Mouse (Mus musculus) retina, postnatal 1 day (tissue): Measurements from ENCODE around the gene Manbal.
"Not testable (repeated sequence)": the region's sequence is repeated elsewhere in the genome, so short reads cannot be mapped to it uniquely, and the experiment has no call there.

ENCODE experiments used
- DNase-seq: peaks from one replicate; pipeline ENCODE4 v3.0.0-alpha.2; 2012

Gene Manbal

DNA sequence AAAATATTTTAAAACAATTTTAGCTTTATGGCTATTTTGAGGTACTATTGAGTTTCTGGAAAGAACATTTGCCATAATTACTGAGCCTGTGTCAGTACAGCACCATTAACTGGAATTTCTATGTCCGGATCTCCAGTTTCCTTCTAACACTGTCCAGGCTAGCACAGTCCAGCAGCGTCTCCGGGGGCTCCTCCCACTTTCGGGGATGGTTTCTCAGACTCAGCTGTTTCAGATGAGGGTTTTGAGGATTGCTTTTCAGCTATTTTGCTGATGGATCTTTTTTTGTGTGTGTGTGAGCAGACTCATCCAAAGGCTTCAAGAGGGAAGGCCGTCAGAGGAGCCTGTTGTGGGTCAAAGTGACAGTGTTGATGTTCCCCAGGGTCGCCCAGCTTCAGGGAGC is 4.3 kb downstream of the Manbal start:
- DNase-seq, result no peak

DNA sequence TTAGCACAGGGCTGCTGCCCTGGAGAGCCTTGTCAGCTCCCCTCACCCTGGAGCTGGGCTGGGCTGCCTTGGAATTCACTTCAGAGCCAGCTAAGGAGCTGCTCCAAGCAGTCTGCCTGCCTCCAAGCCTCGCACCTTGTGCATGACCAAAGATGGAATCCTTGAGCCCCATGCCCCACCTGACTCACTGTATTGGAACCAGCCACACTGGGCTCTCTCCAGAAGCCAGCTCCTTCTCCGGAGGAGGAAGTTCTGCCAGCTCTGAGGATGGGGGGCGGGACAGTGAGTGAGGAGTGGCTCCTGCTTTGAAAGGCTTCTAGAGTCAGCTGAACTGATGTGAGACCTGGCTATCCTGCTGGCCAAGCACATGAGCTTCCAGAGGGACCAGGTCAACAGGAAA is 6.3 kb downstream of the Manbal start:
- DNase-seq, result no peak

DNA sequence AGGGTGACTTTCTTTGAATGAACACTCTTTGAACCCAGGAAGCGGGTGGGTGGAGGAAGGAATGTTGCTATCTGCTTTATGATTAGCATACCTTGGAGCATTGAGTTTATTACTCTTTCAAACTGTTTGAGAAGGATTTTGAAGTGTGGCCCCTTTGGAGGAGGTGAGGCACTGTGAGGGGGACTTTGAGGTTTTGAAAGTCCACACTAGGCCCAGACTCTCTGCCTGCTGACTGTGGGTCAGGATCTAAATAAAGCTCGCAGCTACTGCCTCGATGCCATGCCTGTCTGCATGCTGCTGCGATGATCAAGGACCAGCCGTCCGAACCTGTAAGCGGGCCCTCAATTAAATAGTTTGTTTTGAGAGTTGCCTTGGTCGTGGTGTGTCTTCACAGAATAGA is 7.7 kb downstream of the Manbal start:
- no peak for DNase-seq

DNA sequence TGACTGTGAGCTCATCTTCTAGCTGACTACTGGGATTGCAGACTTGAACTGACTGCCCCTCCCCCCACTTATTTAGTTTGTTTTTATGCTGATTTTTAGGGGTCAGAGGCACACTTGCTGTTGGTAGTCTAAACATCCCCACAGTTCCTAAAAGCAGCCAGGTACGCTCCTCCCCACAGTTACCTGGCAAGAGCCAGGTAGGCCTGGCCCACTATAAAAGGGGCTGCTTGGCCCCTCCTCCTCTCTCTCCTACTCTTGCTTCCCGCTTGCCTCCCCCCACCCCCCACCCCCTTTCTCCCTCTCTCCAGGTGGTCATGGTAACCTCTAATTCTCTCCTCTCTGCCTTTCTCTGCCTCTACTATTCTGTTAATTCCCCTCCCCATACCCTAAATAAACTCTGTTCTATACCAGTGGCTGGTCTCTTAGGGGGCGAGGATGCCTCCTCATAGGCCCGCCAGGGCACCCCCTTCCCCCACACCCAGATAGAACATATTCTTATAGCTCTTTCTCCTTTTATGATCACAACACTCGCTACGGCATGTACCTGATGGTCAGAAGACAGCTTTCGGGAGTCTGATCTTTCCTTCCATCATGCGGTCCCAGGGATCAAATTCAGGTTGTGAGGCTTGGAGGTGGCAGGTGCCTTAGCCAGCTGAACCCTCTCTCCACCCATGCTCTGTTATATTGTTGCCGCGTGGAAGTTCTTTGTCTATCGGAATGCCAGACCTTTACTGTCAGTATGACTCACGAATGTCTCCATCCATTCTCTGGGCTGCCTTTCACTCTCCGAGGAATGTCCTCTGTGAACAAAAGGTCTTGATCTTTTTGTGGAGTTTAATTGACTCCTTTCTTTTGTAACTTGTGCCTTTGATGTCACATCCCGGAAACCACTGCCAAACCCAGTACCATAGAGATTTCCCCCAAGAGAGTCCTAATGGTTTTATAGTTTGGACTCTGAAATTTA is 8.7 kb downstream of the Manbal start:
- peak; percentile 58 for DNase-seq

DNA sequence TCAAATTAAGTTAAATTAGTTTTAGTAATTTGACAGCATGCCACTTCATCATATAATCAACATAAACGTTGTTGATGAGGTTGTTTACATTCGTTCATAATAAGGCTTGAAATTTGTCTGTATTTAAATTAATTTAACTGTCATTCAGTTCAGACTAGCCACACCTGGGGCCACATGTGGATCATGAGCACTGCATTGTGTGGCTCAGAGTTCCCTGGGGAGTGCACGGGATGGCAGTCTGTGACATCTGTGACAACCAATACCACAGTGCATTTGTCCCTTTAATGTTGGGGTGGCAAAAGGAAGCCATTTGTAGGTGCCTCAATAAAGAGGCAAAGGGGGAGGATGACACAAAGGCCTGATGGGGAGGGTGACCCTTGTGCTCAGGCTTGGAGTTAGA is 9.6 kb downstream of the Manbal start:
- no peak for DNase-seq

DNA sequence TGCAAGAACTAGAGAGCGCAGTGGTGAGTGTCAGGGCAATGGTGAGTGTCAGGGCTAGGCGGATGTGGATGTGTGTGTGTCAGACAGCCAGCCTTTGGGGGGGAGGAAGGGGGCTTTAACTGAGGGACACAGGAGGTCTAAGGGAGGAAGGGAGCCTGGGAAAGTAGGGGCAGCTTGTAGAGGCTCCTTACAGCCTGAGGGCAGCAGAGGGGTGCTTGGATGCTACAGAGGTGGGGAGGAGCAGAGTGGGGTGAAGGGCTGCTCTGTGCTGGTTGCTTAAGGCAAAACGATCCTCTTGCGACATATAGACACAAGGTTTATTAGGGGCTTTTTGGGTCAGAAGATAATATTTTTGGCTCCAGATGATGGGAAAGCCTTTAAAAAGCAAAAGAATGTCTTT is 17.4 kb downstream of the Manbal start:
- DNase-seq, result peak; percentile 74

DNA sequence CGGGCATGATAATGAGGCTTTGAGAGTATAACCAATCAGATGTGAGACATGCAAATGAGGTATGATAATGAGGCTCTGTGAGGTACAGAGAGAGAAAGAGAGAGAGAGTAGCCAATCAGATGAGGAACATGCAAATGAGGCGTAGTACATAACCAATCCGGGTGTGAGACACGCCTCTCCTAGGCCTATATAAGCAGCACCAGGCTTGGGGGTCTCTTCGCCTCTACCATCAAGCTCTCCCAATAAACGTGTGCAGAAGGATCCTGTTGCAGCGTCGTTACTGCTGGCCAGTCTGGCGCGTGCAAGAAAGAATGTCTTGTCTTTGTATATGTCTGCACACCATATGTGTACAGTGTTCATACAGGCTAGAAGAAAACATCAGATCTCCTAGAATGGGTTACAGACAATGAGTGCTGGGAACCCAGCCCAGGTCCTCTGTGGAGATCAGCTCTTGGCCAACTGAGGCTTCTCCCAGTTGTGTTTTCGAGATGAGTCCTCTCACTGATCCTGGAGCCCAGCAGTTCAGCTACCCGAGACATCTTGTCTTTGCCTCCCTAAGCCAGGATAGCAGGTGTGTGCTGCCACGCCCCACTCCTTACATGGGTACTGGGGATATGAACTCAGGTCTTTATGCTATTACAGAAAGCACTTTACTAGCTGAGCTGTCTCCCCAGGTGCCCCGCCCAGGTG is 21.7 kb downstream of the Manbal start:
- DNase-seq, result not testable (repeated sequence)

DNA sequence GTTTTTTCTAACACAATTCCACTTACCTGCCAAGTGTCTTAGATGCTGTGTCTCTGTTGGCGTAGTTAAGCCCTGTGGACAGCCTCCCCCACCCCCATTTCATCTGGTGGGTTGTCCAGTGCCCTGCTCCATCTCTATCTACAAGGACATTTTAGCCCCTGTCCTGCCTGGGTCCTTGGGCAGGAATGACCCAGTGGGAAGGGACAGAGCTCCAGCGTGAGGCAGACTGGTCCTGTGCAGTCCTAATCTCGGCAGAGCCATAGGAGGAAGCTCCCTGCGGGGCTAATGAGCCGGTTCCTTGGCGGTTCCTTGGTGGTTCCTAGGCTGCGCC is 22.2 kb downstream of the Manbal start:
- DNase-seq, result no peak

DNA sequence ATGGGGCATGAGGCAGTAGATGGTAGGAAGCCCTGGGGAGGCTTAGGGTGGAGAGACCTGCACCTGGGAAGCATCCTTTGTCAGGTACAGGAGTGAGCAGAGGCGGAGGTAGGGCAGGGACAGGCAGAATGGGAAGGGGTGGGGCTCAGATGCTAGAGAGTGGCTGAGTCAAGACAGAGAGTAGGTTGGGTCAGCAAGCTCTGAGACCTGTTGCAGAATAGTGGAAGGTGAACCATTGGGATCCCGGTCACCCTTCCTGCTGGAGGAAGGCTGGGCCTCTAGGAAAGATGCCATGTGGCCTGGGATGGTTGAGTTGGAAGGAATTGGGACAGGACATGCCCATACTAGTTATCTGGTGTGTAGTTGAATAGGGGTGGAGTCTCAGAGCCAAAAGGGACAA is 24.9 kb downstream of the Manbal start:
- no peak for DNase-seq

DNA sequence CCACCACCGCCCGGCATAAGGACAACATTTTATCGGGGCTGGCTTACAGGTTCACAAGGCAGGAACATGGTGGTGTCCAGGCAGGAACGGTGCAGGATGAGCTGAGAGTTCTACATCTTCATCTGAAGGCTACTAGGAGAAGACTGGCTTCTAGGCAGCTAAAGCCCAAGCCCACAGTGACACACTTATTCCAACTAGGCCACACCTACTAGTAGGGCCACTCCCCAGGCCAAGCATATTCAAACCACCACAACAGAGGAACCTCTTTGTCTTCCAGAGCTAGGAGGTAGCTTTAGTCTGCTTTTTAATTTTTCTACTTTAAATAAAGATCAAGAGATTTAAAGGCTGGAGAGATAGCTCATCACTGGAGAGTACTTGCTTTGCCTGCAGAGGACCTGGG is 26.2 kb downstream of the Manbal start:
- DNase-seq, result no peak

DNA sequence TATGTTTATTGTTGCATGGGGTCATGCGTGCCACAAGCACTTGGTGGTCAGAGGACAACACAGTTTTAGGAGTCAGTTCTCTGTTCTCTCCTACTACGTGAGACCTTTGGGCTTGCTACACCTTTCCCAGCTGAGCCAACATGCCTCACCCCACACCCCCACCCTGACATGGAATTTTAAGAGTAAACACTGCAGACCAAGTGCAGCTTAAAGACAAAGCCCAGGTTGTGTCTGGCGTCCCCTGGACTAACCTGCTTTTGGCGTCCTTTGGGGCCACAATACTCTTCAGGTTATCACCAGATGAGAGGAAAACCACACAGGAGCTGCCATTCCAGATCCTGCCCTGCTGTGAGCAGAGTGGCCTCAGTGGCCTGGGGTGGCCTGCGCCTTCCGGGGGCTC is 27.5 kb downstream of the Manbal start:
- no peak for DNase-seq

DNA sequence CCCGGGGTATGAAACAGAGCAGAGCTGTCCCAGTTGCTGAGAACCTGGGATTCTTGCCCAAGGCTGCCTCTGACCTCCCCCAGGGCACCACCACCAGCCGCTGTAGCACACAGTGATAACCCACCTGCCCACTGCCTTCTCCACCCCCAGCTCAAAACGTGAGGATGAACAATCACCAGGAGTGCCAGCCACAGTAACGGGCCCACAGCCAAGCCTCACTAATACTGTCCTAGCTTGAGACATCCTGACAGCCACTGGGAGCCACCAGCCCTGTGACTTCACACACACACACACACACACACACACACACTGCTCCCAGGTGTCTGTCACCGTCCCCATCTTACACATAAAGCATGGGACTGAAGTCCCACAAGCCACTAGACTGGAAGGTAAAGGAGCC is 28.0 kb downstream of the Manbal start:
- no peak for DNase-seq

DNA sequence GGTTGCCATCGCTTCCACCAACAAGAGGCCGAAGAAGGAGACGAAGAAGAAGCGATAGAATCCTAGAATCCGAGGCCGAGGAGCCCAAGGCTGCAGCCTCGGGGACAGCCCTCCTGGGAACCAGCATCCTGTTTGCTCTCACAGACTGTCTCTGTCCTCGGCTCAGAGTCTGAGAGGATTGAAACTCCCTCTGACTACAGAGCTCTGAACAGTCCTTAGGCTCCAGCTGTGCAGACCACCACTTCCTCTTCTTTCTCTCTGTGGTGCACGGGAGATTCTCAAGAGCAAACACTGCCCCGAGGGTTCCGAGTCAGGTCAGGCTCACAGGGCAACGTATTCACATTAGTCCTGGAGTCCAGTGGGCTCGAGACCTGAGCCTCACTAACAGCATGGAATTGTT is 28.6 kb downstream of the Manbal start:
- DNase-seq, result peak; percentile 31

DNA sequence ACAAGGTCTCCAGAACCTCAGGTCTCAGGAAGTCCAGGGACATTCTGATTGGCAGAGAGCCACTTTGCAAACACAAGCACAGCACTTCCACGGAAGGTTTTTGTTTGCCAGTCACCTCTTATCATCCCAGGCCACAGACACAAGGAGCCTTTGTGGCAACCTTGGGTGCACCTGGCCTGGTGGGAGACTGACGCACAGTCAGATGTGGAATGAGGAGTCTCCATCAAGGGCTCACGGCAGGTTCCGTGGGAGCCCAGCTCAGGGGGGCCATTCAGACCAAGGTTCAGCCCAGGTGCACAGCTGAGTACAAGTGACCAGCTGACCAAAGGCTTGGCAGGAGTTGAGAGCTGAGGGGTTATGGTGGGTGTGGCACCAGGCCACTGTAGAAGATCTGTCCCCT is 30.0 kb downstream of the Manbal start:
- no peak for DNase-seq

DNA sequence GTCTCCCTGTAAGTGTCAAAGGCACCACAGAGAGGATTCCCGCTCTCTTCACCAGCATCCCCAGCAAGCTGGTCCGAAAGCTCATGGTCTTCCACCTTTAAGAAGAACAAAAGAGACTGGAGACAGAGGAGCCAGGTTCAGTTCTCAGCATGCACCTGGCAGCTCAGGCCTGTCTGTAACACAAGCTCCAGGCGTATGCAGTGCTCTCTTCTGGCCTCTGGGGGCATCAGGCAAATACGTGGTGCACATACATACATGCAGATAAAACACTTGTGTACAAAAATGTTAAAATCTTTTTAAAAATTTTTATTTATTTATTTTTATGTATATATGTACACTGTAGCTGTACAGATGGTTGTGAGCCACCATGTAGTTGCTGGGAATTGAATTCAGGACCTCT is 31.1 kb downstream of the Manbal start:
- no peak for DNase-seq

DNA sequence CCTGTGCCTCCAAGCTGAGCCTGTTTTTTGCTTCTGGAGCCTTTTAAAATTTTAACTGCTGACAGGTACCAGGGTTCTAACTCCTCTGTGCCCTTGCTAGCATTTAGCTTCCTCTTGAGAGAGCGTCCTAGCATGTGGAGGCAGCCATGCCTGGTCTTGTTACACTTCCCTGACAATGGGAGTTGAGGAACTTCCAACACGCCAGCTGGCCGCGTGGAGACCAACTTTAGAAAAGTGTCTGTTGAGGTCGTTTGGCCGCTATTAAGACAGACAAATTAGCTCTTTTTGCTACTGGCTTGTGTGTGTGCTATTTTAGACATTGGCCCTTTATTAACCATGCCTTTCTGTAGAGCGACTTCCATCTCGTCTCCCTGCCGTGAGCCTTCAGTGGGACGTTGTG is 32.4 kb downstream of the Manbal start:
- DNase-seq, result no peak

DNA sequence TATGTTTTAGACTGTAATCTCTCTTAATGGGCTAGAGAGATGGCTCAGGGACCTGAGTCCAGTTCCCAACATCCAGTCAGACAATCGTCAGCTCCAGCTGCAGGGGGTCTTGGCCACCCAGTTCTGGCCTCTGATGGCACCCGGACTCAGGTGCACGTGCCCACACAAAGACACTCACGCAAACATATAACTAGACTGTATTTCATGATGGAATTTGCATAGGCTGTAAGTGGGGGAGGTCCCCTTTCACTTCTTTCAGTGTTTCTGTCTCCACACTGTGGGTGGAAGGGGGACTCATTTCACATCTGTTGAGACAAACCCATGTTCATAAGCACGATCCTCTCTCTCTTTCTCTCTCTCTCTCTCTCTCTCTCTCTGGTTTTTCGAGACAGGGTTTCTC is 33.1 kb downstream of the Manbal start:
- no peak for DNase-seq

DNA sequence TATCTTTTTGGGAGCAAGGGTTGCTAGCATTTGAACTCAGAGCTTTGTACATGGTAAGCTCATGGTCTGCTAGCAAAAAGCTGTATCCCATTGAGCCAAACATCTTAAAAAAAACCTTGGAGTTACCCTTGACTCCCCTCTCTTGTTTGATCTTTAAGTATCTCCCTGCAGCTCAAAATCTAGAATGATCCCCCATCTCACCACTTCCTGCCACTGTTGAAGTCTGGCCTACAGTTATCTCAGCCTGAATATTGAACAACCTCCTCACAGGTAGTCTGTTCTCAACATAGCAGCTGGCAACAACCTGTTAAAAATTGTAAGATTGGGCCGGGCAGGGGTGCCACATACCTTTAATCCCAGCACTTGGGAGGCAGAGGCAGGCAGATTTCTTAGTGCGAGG is 33.9 kb downstream of the Manbal start:
- DNase-seq, result no peak

DNA sequence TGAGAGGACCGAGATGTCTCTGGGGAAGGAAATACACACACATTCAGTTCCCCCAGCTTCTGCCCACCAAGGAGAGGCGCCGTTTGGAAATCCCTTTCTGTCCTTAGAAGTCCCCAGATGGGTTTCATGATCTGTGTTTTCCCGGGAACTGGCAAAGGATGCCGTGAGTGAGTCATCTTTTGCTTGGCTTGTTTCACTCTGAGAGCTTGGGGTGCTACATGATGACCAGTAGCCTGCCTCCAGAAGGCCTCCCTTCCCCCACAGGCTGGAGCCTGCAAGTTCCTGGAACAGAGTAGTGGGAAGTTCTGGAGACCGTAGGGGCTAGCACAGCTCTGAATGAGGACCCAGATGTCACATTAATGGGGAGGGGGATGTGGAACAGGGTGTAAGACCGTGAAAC is 40.2 kb downstream of the Manbal start:
- no peak for DNase-seq

DNA sequence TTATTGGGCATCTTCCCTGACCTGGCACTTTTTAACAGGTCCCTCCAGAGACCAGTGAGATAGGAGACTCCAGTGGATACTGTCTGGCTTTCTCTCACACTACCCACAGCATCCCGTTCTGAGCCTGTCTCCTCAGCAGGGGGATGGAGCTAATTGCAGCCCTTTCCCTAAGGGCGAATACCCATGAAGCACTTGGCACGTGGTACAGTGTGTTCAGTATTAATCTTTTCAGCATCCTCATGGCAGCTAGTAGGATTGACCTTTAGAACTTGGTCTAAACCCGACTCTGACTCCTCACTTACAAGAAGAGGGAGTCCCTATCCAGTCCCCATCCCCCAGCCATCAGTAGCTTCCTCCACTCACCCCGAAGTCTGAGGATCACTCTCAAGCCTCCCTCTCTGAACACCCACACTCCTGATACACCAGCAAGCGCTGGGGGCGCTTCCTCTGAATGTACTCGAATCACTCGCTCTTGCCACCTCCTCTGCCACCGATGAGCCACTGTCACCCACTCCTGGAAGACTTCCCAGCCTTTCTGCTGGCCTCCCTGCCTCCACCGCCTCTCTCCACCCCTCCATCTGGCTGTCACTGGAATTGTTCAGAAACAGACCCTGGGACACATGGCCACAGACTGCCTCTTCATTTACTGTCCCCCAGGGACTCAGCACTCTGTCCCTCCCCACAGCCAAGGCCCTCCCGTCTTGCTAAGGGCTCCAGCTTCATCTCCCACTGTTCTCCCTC is 42.6 kb downstream of the Manbal start:
- peak; percentile 48 for DNase-seq

DNA sequence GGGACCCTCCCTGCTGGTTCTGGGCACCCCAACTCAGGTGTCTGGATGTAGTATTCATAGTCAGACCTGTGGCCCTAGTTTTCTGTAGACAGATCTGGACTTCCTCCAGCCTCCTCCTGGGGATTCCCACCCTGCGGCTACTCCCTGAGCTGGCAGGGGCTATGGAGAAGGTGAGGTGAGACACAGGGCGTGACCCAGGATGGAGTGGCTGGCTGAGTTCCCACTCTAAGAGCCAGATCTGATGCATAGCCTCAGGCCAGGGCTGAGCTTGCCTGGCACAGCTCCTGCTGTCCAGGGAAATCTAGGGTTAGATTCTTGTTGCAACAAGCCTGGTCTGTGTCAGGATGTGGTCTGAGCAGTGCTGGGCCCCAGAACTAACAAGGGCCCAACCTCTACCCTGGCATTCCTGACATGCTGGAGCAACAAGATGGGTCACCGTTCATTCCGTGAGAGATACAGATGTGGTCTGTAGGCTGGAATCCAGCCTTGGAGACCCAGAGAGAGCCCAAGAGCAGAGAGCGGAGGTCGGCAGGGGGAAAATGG is 43.8 kb downstream of the Manbal start:
- DNase-seq, result no peak

DNA sequence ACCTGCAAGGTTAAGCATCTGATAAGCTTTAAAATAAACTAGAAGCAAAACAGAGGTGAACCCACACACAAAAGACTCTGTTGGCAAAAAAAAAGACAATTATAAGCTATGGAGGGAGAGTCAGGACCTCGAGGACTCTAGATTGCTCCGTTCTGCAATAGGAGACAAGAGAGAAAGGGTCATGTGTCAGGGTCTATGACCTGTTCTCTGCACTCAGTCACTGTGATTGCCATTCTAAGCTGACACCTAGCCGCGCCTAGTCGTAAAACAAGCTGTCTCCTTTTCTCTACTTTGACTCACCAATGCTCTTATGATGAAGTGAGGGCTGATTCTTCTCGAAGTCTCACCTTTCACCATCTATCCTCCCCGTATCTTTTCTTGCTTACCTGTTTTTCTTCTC is 45.1 kb downstream of the Manbal start:
- no peak for DNase-seq

DNA sequence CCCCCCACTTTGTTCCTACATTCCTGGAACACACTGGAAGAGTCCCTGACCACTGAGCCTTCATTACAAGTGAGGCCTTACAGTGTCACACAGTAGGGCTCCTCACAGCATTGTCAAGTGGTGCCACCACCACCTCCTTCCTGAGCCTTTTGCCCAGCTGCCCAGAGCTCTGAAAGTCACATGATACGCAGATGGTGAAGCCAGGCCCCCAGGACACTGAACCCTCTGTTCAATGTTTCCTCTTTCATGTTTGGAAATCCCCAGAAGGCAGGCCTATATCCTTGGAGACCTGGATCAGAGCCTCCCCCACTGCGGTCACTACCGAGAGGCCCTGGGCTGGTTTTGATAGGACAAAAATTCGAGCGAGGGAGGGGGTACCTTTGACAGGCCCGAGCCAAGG is 49.8 kb downstream of the Manbal start:
- peak; percentile 53 for DNase-seq

DNA sequence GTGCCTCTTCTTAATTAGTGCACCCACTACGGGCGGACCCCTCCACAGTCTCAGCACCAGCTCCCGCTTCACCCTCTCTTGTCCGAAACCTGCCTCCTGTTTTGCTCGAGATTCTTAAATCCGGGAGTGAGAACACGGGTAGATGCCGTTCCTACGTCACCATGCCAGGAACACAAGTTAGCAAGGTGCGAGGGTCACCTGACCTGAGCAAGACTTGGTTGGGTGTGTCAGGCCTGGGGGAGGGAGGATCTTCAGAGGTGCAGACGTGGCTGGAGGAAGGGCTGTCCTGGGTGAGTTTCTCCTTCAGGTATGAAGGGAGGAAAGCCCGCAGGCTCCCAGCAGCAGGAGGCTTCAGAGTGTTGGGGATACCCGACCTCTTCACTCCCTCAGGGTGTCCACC is 50.8 kb downstream of the Manbal start, which contains the start of gene Src:
TSS of gene Src (plus strand) at position 239 of the 400 bp plus-strand sequence.
- DNase-seq, result no peak
